Mouse (Mus musculus) embryonic fibroblast, embryonic 13.5 days (primary cell): ENCODE data around the gene 1700102P08Rik.

Experiments used
- CTCF ChIP-seq: IDR thresholded peaks from 2 replicates; pipeline ENCODE4 v1.5.1; 2011; ENCODE audit warnings: mild to moderate bottlenecking, control low read depth, low read length, moderate library complexity, borderline replicate concordance; ENCODE audit not compliant: insufficient read depth
- POLR2A ChIP-seq: IDR thresholded peaks from 2 replicates; pipeline ENCODE4 v1.6.1; 2011; ENCODE audit warnings: low read depth, mild to moderate bottlenecking, control low read depth, low read length, moderate library complexity

- TF ChIP-seq CTCF: no peak
- no peak for TF ChIP-seq POLR2A
Measured at GRCm38 (mm10) chr9:108436182-108436581, 43.6 kb downstream of the 1700102P08Rik start, which contains the start of gene BC048562.
